Mouse (Mus musculus) limb, embryonic 12.5 days (tissue): ENCODE measurements around the gene Lrrc10. TPM values are rescaled to one million over a fixed set of nuclear protein-coding genes. Genes with fewer than 3 reads are reported as not detected.

Experiments used
- ATAC-seq: fragments of 200-750 bp; cut with Nextera tagmentation; 2 replicates; pipeline ENCODE4 v1.8.0; 2017; ENCODE audit warnings: low read depth, moderate TSS enrichment; ENCODE audit not compliant: insufficient number of reproducible peaks, insufficient read depth, low FRiP score, low TSS enrichment
- H3K27ac ChIP-seq: fragments of 300-500 bp; sonication (generic); 2 replicates; pipeline ENCODE4 v1.5.1; 2016; ENCODE audit warnings: mild to moderate bottlenecking, moderate library complexity
- H3K27me3 ChIP-seq: fragments of 300-500 bp; sonication (generic); 2 replicates; pipeline ENCODE4 v1.6.1; 2016; ENCODE audit warnings: mild to moderate bottlenecking, moderate library complexity
- H3K36me3 ChIP-seq: fragments of 300-500 bp; sonication (generic); 2 replicates; pipeline ENCODE4 v1.6.1; 2016; ENCODE audit warnings: mild to moderate bottlenecking, moderate library complexity
- H3K4me1 ChIP-seq: fragments of 300-500 bp; sonication (generic); replicated peaks from 2 replicates; pipeline ENCODE4 v1.6.1; 2016
- H3K4me2 ChIP-seq: fragments of 300-500 bp; sonication (generic); 2 replicates; pipeline ENCODE4 v1.6.1; 2016; ENCODE audit warnings: mild to moderate bottlenecking, moderate library complexity
- H3K4me3 ChIP-seq: fragments of 300-500 bp; sonication (generic); replicated peaks from 2 replicates; pipeline ENCODE4 v1.5.1; 2016; ENCODE audit warnings: mild to moderate bottlenecking
- H3K9ac ChIP-seq: fragments of 300-500 bp; sonication (generic); replicated peaks from 2 replicates; pipeline ENCODE4 v1.6.1; 2016; ENCODE audit warnings: mild to moderate bottlenecking, moderate library complexity
- H3K9me3 ChIP-seq: fragments of 300-500 bp; sonication (generic); 2 replicates; pipeline ENCODE4 v1.6.1; 2016; ENCODE audit warnings: mild to moderate bottlenecking, moderate library complexity
- WGBS: fragments of 180-500 bp; shearing (Covaris S2); methylation state at CpG from one replicate; pipeline ENCODE4 v1.1.7; 2016; 5-methylcytosine and 5-hydroxymethylcytosine counted together
- polyA plus RNA-seq: library from polyadenylated mRNA; unstranded; fragments of >200 nt; fragmentation: Nextera tagmentation; extraction: Ambion mirVana; gene quantifications from 2 replicates; pipeline ENCODE4 v1.2.1, GENCODE M21; 2016

Gene Lrrc10
- 0.19 TPM in 2 replicates for polyA plus RNA-seq

DNA sequence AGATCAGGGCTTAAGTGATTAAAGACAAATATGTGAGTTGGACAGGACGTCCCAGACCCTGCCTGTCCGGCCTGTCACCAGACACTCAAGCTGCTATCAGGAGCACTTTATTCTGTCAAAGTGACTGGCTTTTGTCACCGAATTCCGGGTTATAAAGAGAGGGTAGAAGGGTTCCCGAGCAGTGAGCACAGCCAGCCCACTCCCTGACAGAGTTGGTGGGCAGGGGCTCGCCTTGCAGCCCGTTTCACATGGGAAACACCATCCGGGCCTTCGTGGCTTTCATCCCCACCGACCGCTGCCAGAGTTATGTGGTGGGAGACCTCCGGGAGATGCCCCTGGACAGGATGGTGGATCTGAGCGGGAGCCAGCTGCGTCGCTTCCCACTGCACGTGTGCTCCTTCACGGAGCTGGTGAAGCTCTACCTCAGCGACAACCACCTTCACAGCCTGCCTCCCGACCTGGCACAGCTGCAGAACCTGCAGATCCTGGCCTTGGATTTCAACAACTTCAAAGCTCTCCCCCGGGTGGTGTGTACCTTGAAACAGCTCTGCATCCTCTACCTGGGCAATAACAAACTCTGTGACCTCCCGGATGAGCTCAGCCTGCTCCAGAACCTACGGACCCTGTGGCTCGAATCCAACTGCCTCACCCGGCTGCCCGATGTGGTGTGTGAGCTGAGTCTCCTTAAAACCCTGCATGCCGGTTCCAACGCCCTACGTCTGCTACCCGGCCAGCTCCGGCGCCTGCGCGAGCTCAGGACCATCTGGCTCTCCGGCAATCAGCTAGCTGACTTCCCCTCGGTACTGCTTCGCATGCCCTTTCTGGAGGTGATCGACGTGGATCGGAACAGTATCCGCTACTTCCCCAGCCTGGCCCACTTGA lies at the start of gene Lrrc10:
Gene Lrrc10, plus strand, starts transcription at position 167 of the 882 bp plus-strand sequence.
- no peaks in the 10 kb centered on the region for H3K27me3 ChIP-seq
- no peaks in the 10 kb centered on the region for H3K9me3 ChIP-seq
- peak within 1 kb of the TSS; percentile 28; the same call in 1 of the 2 replicates for H3K9ac ChIP-seq
- peaks cover 42% of the 10 kb centered on the region for H3K4me1 ChIP-seq
- no peak for ATAC-seq
- no peak within 1 kb of the TSS for H3K27ac ChIP-seq
- H3K4me3 ChIP-seq, result peak within 1 kb of the TSS; percentile 16; the same call in 1 of the 2 replicates
- H3K4me2 ChIP-seq, result peak within 1 kb of the TSS; percentile 46
- peaks cover 17% of the 10 kb centered on the region for H3K36me3 ChIP-seq
- 35% methylated on average over 40 of the region's 40 CpGs for WGBS

DNA sequence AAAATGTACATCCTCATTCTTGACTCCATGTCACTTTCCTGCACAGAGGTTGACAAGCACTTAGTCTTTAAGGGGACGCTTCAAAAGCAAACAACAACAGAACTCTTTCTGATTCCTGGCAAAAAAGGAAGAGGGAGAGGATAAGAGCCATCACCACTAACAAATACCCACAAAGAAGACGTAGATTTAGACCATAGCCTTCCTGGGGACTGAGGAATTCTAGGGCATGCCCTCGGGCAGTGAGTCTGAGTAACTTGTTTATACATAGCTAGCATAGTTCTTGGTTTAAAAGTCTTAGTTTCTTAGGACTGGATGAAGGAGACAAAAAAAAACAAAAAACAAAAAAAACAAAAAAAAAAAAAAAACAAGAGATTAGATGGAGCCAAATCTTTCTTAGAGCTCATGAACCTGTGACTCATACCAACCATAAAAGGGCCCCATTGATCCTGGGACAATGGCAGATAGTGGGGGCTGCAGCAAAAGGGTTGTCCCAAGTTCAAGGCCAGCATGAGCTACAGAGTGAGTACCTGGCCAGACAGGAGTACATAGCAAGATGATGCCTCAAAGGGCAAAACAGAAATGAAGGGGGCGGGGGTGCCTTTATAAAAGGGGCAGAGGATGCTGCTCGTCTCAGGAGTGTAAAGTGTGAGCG lies 49.4 kb upstream of the Lrrc10 start:
- ATAC-seq, result no peak
- Histone ChIP-seq H3K4me2 (no peak overlapping the region), H3K36me3 (no peaks in the 10 kb centered on the region), H3K9ac (no peak overlapping the region), H3K4me1 (no peaks in the 10 kb centered on the region), H3K9me3 (no peaks in the 10 kb centered on the region), H3K27me3 (no peaks in the 10 kb centered on the region), H3K27ac (no peak overlapping the region), H3K4me3 (no peak overlapping the region)
- WGBS, result 76% methylated on average over 6 of the region's 6 CpGs

DNA sequence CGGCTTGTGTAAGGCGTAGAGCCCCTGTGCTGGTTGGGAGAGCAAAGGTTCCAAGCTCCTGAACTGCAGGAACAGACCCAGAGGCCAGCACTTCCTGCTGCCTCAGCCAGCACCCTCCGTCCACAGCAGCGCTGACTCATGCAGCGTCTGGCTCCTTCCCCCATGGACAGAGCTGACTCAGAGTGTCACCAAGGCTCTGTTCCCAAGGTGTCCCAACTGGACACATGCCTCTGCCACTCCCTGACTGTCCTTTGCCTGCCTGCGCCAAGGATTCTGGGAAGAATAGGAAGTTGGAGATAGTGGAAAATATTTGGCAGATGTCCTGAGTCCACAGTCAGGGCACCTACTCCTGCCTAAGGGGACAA lies 48.9 kb upstream of the Lrrc10 start:
- no peak for ATAC-seq
- WGBS, result 72% methylated on average over 6 of the region's 6 CpGs

DNA sequence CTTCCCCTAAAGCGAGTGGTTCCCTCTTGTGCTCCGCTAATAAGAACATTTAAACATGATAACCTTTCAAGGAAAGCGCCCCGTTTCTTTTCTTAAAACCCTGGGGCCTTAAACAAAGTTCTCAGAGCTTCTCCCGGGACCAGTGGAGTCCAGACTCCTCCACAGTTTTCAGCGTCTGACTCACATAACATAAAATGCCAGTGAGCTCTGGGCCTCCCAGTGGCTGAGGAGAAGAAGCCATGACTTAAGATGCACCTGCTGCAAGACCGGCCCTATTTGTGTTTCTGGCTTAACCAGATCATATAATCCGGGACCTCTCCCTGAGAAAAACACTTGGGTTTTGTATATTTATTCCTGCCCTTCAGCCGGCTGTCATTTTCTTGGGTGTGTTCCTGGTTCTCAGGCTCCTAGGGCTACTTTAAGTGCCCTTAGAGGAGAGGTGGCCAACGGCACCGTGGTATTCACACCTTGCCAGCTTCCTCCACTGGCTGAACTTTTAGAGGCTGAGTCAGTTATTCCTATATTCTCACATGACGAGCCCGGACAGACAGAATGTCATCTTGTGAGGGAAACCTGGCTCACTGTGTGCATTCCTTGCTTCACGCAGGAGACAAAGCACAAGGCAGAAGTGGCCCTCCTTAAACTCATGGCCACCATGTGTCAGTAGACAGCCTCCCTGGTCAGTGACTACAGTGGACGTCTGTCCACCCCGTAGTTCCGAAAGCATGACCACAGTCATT lies 46.3 kb upstream of the Lrrc10 start:
- H3K27me3 ChIP-seq, result no peaks in the 10 kb centered on the region
- H3K9ac ChIP-seq, result no peak overlapping the region
- no peaks in the 10 kb centered on the region for H3K9me3 ChIP-seq
- 84% methylated on average over 17 of the region's 17 CpGs for WGBS
- no peak for ATAC-seq
- peaks cover under 1% of the 10 kb centered on the region; the same call in 1 of the 2 replicates for H3K4me1 ChIP-seq
- H3K27ac ChIP-seq, result no peak overlapping the region
- no peaks in the 10 kb centered on the region for H3K36me3 ChIP-seq
- H3K4me2 ChIP-seq, result no peak overlapping the region
- no peak overlapping the region for H3K4me3 ChIP-seq

More for the DNA sequence above, 48.9 kb upstream of the Lrrc10 start:
- no peaks in the 10 kb centered on the region for H3K4me1 ChIP-seq
- no peaks in the 10 kb centered on the region for H3K27me3 ChIP-seq
- no peak overlapping the region for H3K27ac ChIP-seq
- no peaks in the 10 kb centered on the region for H3K9me3 ChIP-seq
- H3K4me3 ChIP-seq, result no peak overlapping the region
- H3K9ac ChIP-seq, result no peak overlapping the region
- no peak overlapping the region for H3K4me2 ChIP-seq
- H3K36me3 ChIP-seq, result no peaks in the 10 kb centered on the region

DNA sequence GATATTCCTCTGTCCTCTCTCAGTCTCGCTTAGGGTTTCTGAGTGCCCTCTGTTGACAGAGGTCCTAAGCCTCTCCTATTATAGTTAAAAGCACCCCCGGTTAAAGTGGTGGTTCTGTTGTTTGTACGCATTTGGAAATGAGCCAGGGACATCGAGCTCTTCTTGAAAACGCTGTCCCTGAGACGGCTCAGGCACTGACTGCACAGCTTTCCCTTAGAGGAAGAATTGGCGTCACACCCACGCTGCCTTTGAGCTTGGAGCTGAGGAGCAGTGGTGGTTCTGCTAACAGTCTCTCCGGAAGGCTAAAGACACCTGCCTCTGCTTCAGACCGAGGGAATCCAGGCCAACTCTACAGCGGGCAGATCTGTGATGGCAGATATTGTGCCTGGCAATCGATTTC lies 44.2 kb upstream of the Lrrc10 start:
- no peak overlapping the region for H3K27ac ChIP-seq
- ATAC-seq, result no peak
- no peaks in the 10 kb centered on the region for H3K9me3 ChIP-seq
- no peaks in the 10 kb centered on the region for H3K36me3 ChIP-seq
- H3K4me3 ChIP-seq, result no peak overlapping the region
- WGBS, result 74% methylated on average over 12 of the region's 12 CpGs
- no peaks in the 10 kb centered on the region for H3K27me3 ChIP-seq
- H3K4me1 ChIP-seq, result peaks cover 12% of the 10 kb centered on the region
- no peak overlapping the region for H3K4me2 ChIP-seq
- H3K9ac ChIP-seq, result no peak overlapping the region

DNA sequence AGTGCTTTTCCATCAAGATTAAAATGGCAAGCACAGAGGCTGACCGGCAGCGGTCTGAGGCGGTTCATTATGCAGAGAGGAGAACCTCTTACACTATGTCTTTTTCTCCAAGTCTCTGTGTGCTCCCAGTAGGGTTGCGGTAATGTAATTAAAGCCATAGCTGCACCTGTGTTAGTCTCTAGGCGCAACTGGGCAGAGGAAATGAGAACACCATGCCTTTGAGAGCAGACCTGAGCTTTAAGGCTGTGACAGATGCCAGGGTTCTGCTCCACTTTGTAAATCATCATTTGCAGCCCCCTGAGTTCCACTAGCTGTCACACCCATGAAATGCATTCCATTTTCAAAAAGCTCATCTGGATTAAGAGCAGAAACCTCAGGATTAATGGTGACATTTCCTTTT lies 40.4 kb upstream of the Lrrc10 start:
- no peak overlapping the region for H3K9ac ChIP-seq
- 0 out of 2 replicates have a peak overlapping the region, but pooled peaks have one; percentile 4 for H3K4me2 ChIP-seq
- no peaks in the 10 kb centered on the region for H3K27me3 ChIP-seq
- 0 out of 2 replicates have a peak overlapping the region, but pooled peaks have one; percentile 23 for H3K27ac ChIP-seq
- 23% methylated on average over 5 of the region's 5 CpGs for WGBS
- H3K9me3 ChIP-seq, result no peaks in the 10 kb centered on the region
- H3K4me3 ChIP-seq, result no peak overlapping the region
- H3K36me3 ChIP-seq, result no peaks in the 10 kb centered on the region
- peak; percentile 75; the same call in 1 of the 2 replicates for ATAC-seq
- H3K4me1 ChIP-seq, result peaks cover 17% of the 10 kb centered on the region

DNA sequence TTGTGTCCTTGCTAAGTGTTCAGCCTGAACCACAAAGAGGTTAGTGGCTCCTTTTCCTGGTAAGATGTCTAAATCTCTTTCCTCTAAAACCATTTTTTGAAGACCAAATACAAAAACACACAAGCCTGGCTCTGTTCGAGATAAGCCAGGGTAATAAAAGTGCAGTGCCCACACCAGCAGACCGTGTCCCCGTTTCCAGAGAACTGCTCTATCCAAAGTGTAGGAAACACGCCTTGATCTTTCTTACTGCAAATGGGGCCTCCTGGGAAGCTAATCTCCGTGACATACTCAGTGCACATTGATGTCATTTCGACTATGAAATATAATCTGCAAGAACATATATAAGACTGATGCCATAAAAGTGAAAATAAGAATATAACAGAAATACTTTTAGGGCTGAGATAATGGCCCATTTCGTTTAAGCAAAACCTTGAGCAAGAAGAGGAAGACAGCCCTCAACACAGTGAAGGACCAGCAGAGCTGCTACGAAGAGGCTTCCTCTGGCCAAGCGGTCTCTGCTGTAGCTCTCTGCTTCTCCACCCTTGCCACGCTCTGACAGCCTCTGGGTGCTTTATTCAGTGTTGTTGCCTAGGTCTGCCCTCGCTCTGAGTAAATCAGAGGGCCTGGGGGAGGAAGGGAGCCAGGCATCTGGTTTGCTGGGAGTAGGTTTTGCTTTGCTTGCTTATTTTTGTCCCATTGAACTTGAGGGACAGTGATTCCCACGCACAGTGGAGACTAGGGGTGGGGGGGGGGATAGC lies 39.3 kb upstream of the Lrrc10 start:
- Histone ChIP-seq H3K27ac (no peak overlapping the region), H3K9me3 (no peaks in the 10 kb centered on the region), H3K9ac (no peak overlapping the region), H3K4me2 (no peak overlapping the region), H3K4me3 (no peak overlapping the region), H3K4me1 (peaks cover 17% of the 10 kb centered on the region), H3K27me3 (no peaks in the 10 kb centered on the region), H3K36me3 (no peaks in the 10 kb centered on the region)
- no peak for ATAC-seq
- WGBS, result 50% methylated on average over 12 of the region's 12 CpGs

DNA sequence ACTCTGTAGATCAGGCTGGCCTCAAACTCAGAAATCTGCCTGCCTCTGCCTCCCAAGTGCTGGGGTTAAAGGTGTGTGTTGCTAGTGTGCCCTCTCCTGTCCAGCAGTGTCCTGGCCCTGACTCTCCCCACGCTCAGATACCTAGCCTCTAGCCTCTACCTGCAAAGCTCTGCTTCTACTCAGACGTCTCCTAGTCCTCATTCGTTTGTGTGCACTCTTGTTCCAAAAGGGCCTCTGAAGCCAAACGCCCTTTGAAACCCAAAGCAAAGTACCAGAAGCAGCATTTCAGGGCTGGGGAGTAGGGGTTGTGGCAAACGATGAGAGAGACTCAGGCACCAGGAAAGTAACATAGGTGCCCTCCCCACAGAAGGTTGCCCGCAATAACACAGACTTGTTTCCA lies 35.5 kb upstream of the Lrrc10 start:
- H3K4me3 ChIP-seq, result no peak overlapping the region
- no peak overlapping the region for H3K27ac ChIP-seq
- H3K4me2 ChIP-seq, result no peak overlapping the region
- no peaks in the 10 kb centered on the region for H3K36me3 ChIP-seq
- peaks cover 19% of the 10 kb centered on the region for H3K4me1 ChIP-seq
- no peaks in the 10 kb centered on the region for H3K27me3 ChIP-seq
- no peak for ATAC-seq
- WGBS, result 80% methylated on average over 6 of the region's 6 CpGs
- H3K9me3 ChIP-seq, result no peaks in the 10 kb centered on the region
- no peak overlapping the region for H3K9ac ChIP-seq

DNA sequence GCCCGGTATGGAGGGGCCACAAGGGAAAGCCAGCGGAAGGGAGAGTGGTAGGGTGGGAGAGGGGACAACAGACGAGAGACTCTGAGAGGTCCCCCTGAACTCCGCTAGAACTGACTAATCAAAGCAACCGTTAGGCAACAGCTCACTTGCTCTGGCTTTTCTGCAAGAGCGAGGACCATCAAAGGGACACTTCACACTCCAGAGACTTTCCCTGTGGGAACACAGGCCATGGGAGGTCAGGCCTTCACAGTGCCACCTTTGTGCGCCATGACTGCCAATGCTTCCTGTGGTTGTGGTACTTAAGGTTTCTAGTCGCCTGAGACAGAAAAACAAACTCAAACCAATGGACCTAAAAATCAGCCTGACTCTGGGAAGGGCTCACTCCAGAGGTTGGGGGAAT lies 34.1 kb upstream of the Lrrc10 start:
- Histone ChIP-seq H3K36me3 (no peaks in the 10 kb centered on the region), H3K9ac (no peak overlapping the region), H3K9me3 (no peaks in the 10 kb centered on the region), H3K27ac (no peak overlapping the region), H3K4me1 (peaks cover 15% of the 10 kb centered on the region; the same call in 1 of the 2 replicates), H3K4me2 (no peak overlapping the region), H3K4me3 (no peak overlapping the region), H3K27me3 (no peaks in the 10 kb centered on the region)
- no peak for ATAC-seq
- 65% methylated on average over 8 of the region's 8 CpGs for WGBS

DNA sequence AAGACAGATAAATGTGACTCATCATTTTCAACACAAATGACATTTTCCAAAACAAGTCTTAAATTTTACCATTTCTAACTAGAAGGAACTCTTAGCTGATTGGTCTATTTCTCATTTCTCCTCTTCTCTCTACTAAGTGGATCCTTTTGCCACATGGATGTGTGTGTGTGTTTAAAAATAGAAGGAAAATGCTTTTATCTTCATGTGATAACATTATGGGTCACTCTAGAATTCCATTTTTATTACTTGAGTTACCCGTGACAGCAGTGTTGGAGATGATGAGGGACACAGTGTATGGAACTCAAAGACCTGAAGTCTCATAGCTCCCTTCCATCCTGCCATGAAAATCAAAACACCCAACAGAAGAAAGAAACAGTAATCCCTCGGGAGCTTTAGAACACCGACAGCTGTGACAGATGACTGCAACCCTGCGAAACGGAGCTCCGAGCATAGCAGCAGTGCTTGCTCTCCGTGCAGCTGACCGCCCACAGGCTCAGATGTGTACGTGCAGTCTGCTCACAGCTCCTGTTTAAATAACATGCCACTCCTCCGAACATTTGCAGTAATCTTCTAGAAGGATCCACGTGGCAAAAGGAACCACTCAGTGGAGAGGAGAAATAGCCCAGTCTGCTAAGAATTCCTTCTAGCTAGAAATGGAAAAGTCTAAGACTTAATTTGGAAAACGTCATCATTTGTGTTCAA lies 31.3 kb upstream of the Lrrc10 start:
- no peak overlapping the region for H3K4me3 ChIP-seq
- ATAC-seq, result peak; percentile 42; the same call in 1 of the 2 replicates
- H3K9me3 ChIP-seq, result peaks cover 9% of the 10 kb centered on the region; the same call in 1 of the 2 replicates
- no peak overlapping the region for H3K27ac ChIP-seq
- no peak overlapping the region for H3K4me2 ChIP-seq
- 27% methylated on average over 12 of the region's 12 CpGs for WGBS
- no peaks in the 10 kb centered on the region for H3K36me3 ChIP-seq
- H3K27me3 ChIP-seq, result no peaks in the 10 kb centered on the region
- peaks cover 18% of the 10 kb centered on the region for H3K4me1 ChIP-seq
- H3K9ac ChIP-seq, result no peak overlapping the region
